Mouse (Mus musculus) kidney, embryonic 14.5 days (tissue): Measurements from ENCODE around the gene Gng8. TPM values are rescaled to one million over a fixed set of nuclear protein-coding genes. Genes with fewer than 3 reads are reported as not detected.

ENCODE experiments used
- ATAC-seq: fragments of 200-750 bp; cut with Nextera tagmentation; 2 replicates; pipeline ENCODE4 v1.8.0; 2017; ENCODE audit warnings: moderate number of reproducible peaks, mild to moderate bottlenecking, moderate TSS enrichment, moderate library complexity; ENCODE audit not compliant: low FRiP score, low TSS enrichment
- H3K27ac ChIP-seq: fragments of 300-500 bp; sonication (generic); 2 replicates; pipeline ENCODE4 v1.5.1; 2014; ENCODE audit warnings: low read depth, mild to moderate bottlenecking, low read length, moderate library complexity, mixed read lengths
- H3K27me3 ChIP-seq: fragments of 300-500 bp; sonication (generic); 2 replicates; pipeline ENCODE4 v1.6.1; 2014; ENCODE audit warnings: mild to moderate bottlenecking, low read length; ENCODE audit not compliant: control insufficient read depth, insufficient read depth
- H3K36me3 ChIP-seq: fragments of 300-500 bp; sonication (generic); 2 replicates; pipeline ENCODE4 v1.6.1; 2014; ENCODE audit warnings: low read length, mixed read lengths; ENCODE audit not compliant: control insufficient read depth, insufficient read depth
- H3K4me1 ChIP-seq: fragments of 300-500 bp; sonication (generic); 2 replicates; pipeline ENCODE4 v1.6.1; 2014; ENCODE audit warnings: low read length, mixed read lengths; ENCODE audit not compliant: control insufficient read depth, insufficient read depth
- H3K4me2 ChIP-seq: fragments of 300-500 bp; sonication (generic); replicated peaks from 2 replicates; pipeline ENCODE4 v1.6.1; 2014; ENCODE audit warnings: low read depth, mild to moderate bottlenecking, low read length
- H3K4me3 ChIP-seq: fragments of 300-500 bp; sonication (generic); 2 replicates; pipeline ENCODE4 v1.5.1; 2014; ENCODE audit warnings: mild to moderate bottlenecking, low read length
- H3K9ac ChIP-seq: fragments of 300-500 bp; sonication (generic); 2 replicates; pipeline ENCODE4 v1.6.1; 2014; ENCODE audit warnings: low read depth, mild to moderate bottlenecking, low read length, moderate library complexity
- H3K9me3 ChIP-seq: fragments of 300-500 bp; sonication (generic); 2 replicates; pipeline ENCODE4 v1.6.1; 2016; ENCODE audit warnings: low read length; ENCODE audit not compliant: control insufficient read depth
- WGBS: fragments of 180-500 bp; shearing (Covaris S2); extraction: QIAGEN DNeasy Blood & Tissue Kit; methylation state at CpG from one replicate; pipeline ENCODE4 v1.1.7; 2014; 5-methylcytosine and 5-hydroxymethylcytosine counted together
- polyA plus RNA-seq: library from polyadenylated mRNA; unstranded; fragments of >200 nt; fragmentation: Nextera tagmentation; extraction: Ambion mirVana; gene quantifications from 2 replicates; pipeline ENCODE4 v1.2.1, GENCODE M21; 2014

Gene Gng8
- polyA plus RNA-seq, 1 experiment from 2014 or later: 7.5 TPM

DNA sequence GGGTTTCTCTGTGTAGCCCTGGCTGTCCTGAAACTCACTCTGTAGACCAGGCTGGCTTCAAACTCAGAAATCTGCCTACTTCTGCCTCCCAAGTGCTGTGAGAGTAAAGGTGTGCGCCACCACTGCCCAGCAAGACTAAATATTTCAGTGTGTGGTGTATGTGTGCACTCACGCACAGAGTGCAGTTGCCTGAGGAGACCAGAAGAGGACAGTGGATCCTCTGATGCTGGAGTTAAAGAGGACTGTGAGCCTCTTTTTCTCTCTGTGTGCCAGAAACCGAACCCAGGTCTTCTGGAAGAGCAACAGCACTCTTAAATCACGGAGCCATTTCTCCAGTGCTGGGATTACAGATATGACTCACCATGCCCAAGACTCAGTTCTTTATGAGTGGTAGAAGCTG, 18.2 kb upstream of the Gng8 start:
- 0 out of 2 replicates have a peak, but pooled peaks cover 3% of the 10 kb centered on the region for H3K4me1 ChIP-seq
- H3K36me3 ChIP-seq: no peaks in the 10 kb centered on the region; the same call in 1 of the 2 replicates
- no peak overlapping the region for H3K9ac ChIP-seq
- 90% methylated on average over 4 of the region's 4 CpGs for WGBS
- no peak overlapping the region for H3K27ac ChIP-seq
- no peak overlapping the region for H3K4me3 ChIP-seq
- no peak overlapping the region for H3K4me2 ChIP-seq
- no peak for ATAC-seq
- H3K27me3 ChIP-seq: no peaks in the 10 kb centered on the region
- no peaks in the 10 kb centered on the region for H3K9me3 ChIP-seq

DNA sequence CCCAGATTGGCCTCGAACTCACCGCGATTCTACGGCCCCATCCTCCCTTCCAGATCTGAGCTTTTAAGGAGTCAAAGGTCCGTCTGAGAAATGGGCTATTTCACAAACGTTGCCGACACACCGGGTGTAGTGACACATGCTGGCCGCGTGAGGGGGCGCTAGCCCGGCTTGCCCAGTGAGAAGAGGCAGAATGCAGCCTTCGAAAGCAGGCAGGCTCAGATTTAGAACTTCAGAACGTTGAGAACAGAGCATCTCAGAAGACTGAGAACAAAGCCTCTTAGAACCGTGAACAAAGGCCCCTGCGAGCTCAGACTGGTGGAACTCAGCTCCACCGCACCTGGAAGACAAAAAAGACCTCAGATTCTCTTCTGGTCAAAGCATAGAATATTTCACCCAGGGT, 17.4 kb upstream of the Gng8 start:
- peak overlapping the region; percentile 43 for H3K4me2 ChIP-seq
- peak overlapping the region; percentile 33 for H3K4me3 ChIP-seq
- H3K27me3 ChIP-seq: no peaks in the 10 kb centered on the region
- H3K36me3 ChIP-seq: no peaks in the 10 kb centered on the region; the same call in 1 of the 2 replicates
- H3K9me3 ChIP-seq: no peaks in the 10 kb centered on the region
- 0 out of 2 replicates have a peak, but pooled peaks cover 3% of the 10 kb centered on the region for H3K4me1 ChIP-seq
- no peak for ATAC-seq
- no peak overlapping the region; the same call in 1 of the 2 replicates for H3K9ac ChIP-seq
- 4% methylated on average over 17 of the region's 17 CpGs for WGBS
- peak overlapping the region; percentile 92 for H3K27ac ChIP-seq

DNA sequence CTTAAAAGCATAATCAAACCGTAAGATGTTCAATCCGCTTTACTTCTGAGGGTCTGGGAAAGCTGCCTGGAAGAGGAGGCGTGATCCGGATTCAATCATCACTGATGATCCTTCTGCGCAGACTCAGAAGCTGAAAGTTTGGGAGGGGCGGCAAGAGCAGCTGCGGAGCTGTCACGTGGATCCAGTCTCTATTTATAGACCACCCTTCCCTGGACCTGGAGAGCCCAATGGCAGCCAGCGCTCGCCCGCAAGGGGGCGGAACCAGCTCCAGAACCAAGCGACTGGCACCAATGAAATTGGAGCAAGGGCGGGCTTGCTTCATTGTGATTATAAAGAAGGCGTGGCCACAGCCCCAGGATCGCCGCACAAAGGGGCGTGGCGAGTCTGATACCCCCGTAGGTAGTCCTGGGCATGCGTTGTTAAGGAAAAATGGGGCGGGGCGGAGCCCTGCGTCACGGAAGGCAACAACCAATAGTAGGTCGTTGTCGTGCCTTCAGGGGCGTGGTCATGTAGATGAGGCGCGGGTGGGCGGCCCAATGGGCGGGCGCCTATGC, 16.8 kb upstream of the Gng8 start:
- Histone ChIP-seq H3K36me3 (no peaks in the 10 kb centered on the region; the same call in 1 of the 2 replicates), H3K9ac (no peak overlapping the region; the same call in 1 of the 2 replicates), H3K4me1 (peaks cover 3% of the 10 kb centered on the region), H3K4me3 (peak overlapping the region; percentile 74), H3K4me2 (peak overlapping the region; percentile 83), H3K27ac (peak overlapping the region; percentile 92), H3K27me3 (no peaks in the 10 kb centered on the region), H3K9me3 (no peaks in the 10 kb centered on the region)
- ATAC-seq: peak; percentile 96
- under 1% methylated on average over 33 of the region's 33 CpGs for WGBS

DNA sequence AGATGAGACGGTGACA, 16.5 kb upstream of the Gng8 start, which contains the start of gene Dact3:
TSS of gene Dact3 (plus strand) at position 8 of the 16 bp plus-strand sequence.
- H3K4me2 ChIP-seq: peak within 1 kb of the TSS; percentile 83

DNA sequence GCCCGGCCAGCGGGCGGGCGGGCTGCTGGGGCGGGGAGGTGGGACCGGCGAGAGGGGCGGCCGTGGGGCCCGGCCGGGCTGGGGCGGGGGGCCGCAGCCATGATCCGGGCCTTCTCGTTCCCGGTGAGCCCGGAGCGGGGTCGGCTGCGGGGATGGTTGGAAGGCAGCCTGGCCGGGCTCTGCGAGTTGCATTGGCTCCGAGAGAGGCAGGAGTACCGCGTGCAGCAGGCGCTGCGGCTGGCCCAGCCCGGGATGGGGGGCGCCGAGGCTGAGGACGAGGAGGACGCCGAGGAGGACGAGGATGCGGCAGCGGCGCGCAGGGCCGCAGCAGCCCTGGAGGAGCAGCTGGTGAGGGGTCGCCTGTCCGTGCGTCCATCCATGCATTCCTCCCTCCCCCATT, 16.3 kb upstream of the Gng8 start:
- no peaks in the 10 kb centered on the region for H3K9me3 ChIP-seq
- ATAC-seq: no peak
- H3K4me2 ChIP-seq: peak overlapping the region; percentile 83
- peaks cover 6% of the 10 kb centered on the region for H3K4me1 ChIP-seq
- H3K4me3 ChIP-seq: peak overlapping the region; percentile 74
- H3K27me3 ChIP-seq: no peaks in the 10 kb centered on the region
- WGBS: under 1% methylated on average over 36 of the region's 42 CpGs
- peak overlapping the region; percentile 86 for H3K9ac ChIP-seq
- peak overlapping the region; percentile 63; the same call in 1 of the 2 replicates for H3K27ac ChIP-seq
- H3K36me3 ChIP-seq: no peaks in the 10 kb centered on the region

More for the DNA sequence above, 16.5 kb upstream of the Gng8 start, which contains the start of gene Dact3:
- H3K4me3 ChIP-seq: peak within 1 kb of the TSS; percentile 74
- H3K9me3 ChIP-seq: no peaks in the 10 kb centered on the region
- H3K27me3 ChIP-seq: no peaks in the 10 kb centered on the region
- peak within 1 kb of the TSS; percentile 92 for H3K27ac ChIP-seq
- no peak for ATAC-seq
- H3K4me1 ChIP-seq: peaks cover 4% of the 10 kb centered on the region
- WGBS: 10% methylated on average over 1 of the region's 1 CpGs
- no peaks in the 10 kb centered on the region; the same call in 1 of the 2 replicates for H3K36me3 ChIP-seq
- peak within 1 kb of the TSS; percentile 86 for H3K9ac ChIP-seq

DNA sequence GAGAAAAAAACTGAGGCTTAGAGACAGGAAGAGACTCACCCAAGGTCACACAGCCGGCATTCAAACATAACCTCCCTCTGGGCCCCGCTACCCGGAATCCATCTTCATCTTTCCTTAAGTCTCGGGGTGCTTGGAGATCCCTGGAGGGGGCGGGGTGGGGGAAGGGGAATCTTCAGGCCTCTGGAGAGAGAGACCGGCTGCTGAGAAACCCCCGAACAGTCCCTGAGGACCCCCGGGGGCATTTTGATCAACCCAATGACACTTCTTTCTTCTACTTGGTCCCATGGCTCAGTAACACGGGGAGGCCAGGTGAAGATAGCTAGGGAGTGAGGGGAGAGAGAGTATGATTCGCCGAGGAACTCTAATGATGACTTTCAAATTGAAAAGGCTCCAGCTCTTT, 15.6 kb upstream of the Gng8 start:
- H3K4me1 ChIP-seq: peaks cover 6% of the 10 kb centered on the region
- peak overlapping the region; percentile 86; the same call in 1 of the 2 replicates for H3K9ac ChIP-seq
- whole genome bisulfite sequencing: 7% methylated on average over 11 of the region's 11 CpGs
- peak overlapping the region; percentile 83 for H3K4me2 ChIP-seq
- no peaks in the 10 kb centered on the region for H3K36me3 ChIP-seq
- H3K4me3 ChIP-seq: peak overlapping the region; percentile 74
- H3K27ac ChIP-seq: peak overlapping the region; percentile 63; the same call in 1 of the 2 replicates
- no peaks in the 10 kb centered on the region for H3K27me3 ChIP-seq
- no peaks in the 10 kb centered on the region for H3K9me3 ChIP-seq
- ATAC-seq: no peak

DNA sequence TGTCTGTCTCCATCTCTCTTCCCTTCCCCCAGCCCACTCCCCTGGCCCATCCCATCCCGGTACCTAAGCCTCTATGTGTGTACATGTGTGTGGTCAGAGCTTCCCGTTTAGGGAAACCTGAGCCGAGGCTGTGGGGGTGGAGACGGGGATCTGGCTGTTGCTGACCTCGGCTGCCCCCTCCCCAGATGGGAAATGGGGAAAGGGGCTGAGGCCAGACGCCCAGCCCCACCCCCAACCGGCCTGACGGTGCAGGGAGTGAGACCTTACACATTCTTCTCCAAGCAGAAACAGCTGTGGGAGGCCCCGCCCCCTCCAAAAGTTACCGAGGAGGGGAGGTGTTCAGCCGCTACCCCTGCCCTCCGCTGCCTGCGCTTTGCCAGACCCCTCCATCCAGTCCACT, 15.0 kb upstream of the Gng8 start:
- 6% methylated on average over 13 of the region's 13 CpGs for WGBS
- Histone ChIP-seq H3K9ac (peak overlapping the region; percentile 86; the same call in 1 of the 2 replicates), H3K9me3 (no peaks in the 10 kb centered on the region), H3K27ac (peak overlapping the region; percentile 63; the same call in 1 of the 2 replicates), H3K4me3 (peak overlapping the region; percentile 74), H3K4me2 (peak overlapping the region; percentile 83), H3K36me3 (no peaks in the 10 kb centered on the region), H3K27me3 (no peaks in the 10 kb centered on the region), H3K4me1 (peaks cover 6% of the 10 kb centered on the region)
- ATAC-seq: 0 out of 2 replicates have a peak, but pooled peaks have one; percentile 3

DNA sequence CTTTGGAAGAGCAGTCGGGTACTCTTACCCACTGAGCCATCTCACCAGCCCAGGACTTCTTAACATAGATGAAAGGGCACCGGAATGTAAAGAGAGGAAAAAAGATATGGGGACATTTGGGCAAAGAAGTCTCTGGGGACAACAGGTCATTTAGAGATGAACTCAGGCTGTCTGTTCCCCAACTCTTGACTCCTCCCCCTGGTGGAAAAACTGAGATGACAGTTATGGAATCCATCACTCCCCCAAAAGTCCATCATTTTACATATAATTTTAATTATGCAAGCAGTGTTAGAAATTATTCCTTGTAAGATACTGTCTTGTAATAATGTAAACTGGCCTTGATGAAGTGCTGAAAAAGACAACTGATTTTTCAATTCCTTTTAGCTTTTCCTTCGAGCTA, 13.9 kb upstream of the Gng8 start:
- H3K9me3 ChIP-seq: no peaks in the 10 kb centered on the region
- 88% methylated on average over 3 of the region's 3 CpGs for WGBS
- peaks cover 6% of the 10 kb centered on the region for H3K4me1 ChIP-seq
- no peak overlapping the region for H3K4me2 ChIP-seq
- H3K27ac ChIP-seq: no peak overlapping the region
- no peak overlapping the region for H3K9ac ChIP-seq
- no peaks in the 10 kb centered on the region for H3K27me3 ChIP-seq
- no peak overlapping the region for H3K4me3 ChIP-seq
- H3K36me3 ChIP-seq: no peaks in the 10 kb centered on the region
- ATAC-seq: no peak

DNA sequence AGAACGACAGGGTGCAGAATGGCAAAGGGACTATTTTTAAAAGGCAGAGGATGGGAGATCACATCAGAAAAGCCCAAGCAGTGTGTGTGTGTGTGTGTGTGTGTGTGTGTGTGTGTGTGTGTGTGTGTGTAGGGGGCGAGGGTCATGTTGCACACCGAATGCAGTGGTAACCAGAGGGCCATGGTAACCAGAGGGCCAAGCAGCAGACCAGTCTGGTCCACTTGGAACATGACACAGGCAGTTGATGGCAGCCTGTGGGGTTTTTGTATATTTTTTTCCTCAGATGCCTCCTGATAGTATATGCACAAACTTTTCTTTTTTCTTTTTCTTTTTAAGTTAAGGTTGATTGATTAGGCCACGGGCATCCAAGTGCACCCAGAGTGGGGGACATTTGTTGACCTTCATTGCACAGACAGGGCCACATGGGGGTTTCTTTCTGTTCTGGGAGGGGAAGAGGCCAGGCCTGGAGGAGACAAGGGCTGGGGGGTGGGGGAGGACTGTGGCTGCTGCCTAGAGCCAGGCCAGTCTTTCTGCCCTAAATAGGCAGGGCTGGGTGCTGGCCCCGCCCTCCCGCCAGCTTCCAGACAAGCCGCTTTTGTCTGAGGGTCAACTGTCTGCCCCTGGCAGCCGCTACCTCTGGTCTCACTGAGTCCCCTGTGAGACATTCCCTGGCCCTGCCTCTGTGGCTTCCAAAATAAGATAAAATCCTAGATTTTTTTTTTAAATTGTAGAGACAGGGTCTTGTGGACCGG, 11.6 kb upstream of the Gng8 start:
- 28% methylated on average over 9 of the region's 9 CpGs for WGBS
- Histone ChIP-seq H3K9ac (no peak overlapping the region), H3K9me3 (peaks cover under 1% of the 10 kb centered on the region; the same call in 1 of the 2 replicates), H3K36me3 (peaks cover 9% of the 10 kb centered on the region; the same call in 1 of the 2 replicates), H3K4me2 (no peak overlapping the region), H3K4me1 (peaks cover 6% of the 10 kb centered on the region), H3K27ac (peak overlapping the region; percentile 38; the same call in 1 of the 2 replicates), H3K27me3 (peaks cover under 1% of the 10 kb centered on the region; the same call in 1 of the 2 replicates), H3K4me3 (no peak overlapping the region)
- 0 out of 2 replicates have a peak, but pooled peaks have one; percentile 10 for ATAC-seq
